Comparison of ENCODE assay signal across 13 mouse cellular contexts in genomic region chr11:41259915-41260619, GRCm38 (mm10).
A peak's percentile ranks its signal among the peaks of the same experiment; 100 is the strongest.
DNase-seq lines count a peak whose midpoint lies in the region; ATAC-seq and TF ChIP-seq lines count a peak whose summit lies in the region.
"Had no signal": no experiment of that assay in that cellular context is flagged by ENCODE, and none has a peak within 500 bp of the region (broad histone marks: within the 10 kb centered on the region; RNA-seq: fewer than 3 reads in every experiment).

No protein-coding gene starts in this region.

- no peak overlapping the region for H3K4me3 ChIP-seq in hindbrain, embryonic 15.5 days
- H3K4me3 ChIP-seq in hindbrain, embryonic 12.5 days, result no peak overlapping the region
- H3K4me3 ChIP-seq in midbrain, postnatal 0 days (ENCODE audit: low read depth, low read length), result no peak overlapping the region
- H3K4me3 ChIP-seq in midbrain, embryonic 10.5 days, result no peak overlapping the region
- H3K4me3 ChIP-seq: embryonic facial prominence, embryonic 10.5 days had no signal

- no peaks in the 10 kb centered on the region for H3K36me3 ChIP-seq in hindbrain, embryonic 15.5 days
- no peaks in the 10 kb centered on the region for H3K36me3 ChIP-seq in hindbrain, embryonic 12.5 days
- H3K36me3 ChIP-seq in midbrain, postnatal 0 days (ENCODE audit: insufficient read depth, low read length), result no peaks in the 10 kb centered on the region
- no peaks in the 10 kb centered on the region for H3K36me3 ChIP-seq in midbrain, embryonic 10.5 days
- H3K36me3 ChIP-seq: embryonic facial prominence, embryonic 10.5 days had no signal

- 70% methylated on average over 18 of the region's 18 CpGs for WGBS in hindbrain, embryonic 15.5 days
- 87% methylated on average over 18 of the region's 18 CpGs for WGBS in hindbrain, embryonic 12.5 days
- WGBS in midbrain, postnatal 0 days, result 83% methylated on average over 18 of the region's 18 CpGs
- 94% methylated on average over 18 of the region's 18 CpGs for WGBS in midbrain, embryonic 10.5 days

- no peaks in the 10 kb centered on the region for H3K9me3 ChIP-seq in hindbrain, embryonic 15.5 days
- no peaks in the 10 kb centered on the region for H3K9me3 ChIP-seq in hindbrain, embryonic 12.5 days (replicated peaks)
- H3K9me3 ChIP-seq in midbrain, postnatal 0 days (ENCODE audit: low read length), result no peaks in the 10 kb centered on the region
- no peaks in the 10 kb centered on the region for H3K9me3 ChIP-seq in midbrain, embryonic 10.5 days (replicated peaks)
- H3K9me3 ChIP-seq: embryonic facial prominence, embryonic 10.5 days had no signal

- no peaks in the 10 kb centered on the region for H3K27me3 ChIP-seq in hindbrain, embryonic 15.5 days
- H3K27me3 ChIP-seq in hindbrain, embryonic 12.5 days, result no peaks in the 10 kb centered on the region
- H3K27me3 ChIP-seq in midbrain, postnatal 0 days (ENCODE audit: insufficient read depth, low read length), result no peaks in the 10 kb centered on the region
- no peaks in the 10 kb centered on the region for H3K27me3 ChIP-seq in midbrain, embryonic 10.5 days (ENCODE audit: low read depth, poor library complexity, severe bottlenecking)

- ATAC-seq in hindbrain, embryonic 15.5 days (ENCODE audit: low FRiP score, low read depth), result no peak
- ATAC-seq in hindbrain, embryonic 12.5 days (ENCODE audit: low FRiP score), result no peak
- no peak for ATAC-seq in midbrain, postnatal 0 days (ENCODE audit: low FRiP score)
- ATAC-seq: CD4-positive, CD25-positive, alpha-beta regulatory T cell, adult 4 months; intestine, postnatal 0 days had no signal

- H3K4me1 ChIP-seq in hindbrain, embryonic 15.5 days (replicated peaks), result no peaks in the 10 kb centered on the region
- no peaks in the 10 kb centered on the region for H3K4me1 ChIP-seq in hindbrain, embryonic 12.5 days
- H3K4me1 ChIP-seq in midbrain, postnatal 0 days (ENCODE audit: insufficient read depth, low read length), result no peaks in the 10 kb centered on the region
- no peaks in the 10 kb centered on the region for H3K4me1 ChIP-seq in midbrain, embryonic 10.5 days
- H3K4me1 ChIP-seq: embryonic facial prominence, embryonic 10.5 days had no signal

- TF ChIP-seq CTCF in midbrain, postnatal 0 days (IDR thresholded peaks at IDR 0.05), result no peak

- H3K27ac ChIP-seq in hindbrain, embryonic 15.5 days (replicated peaks), result no peak overlapping the region
- no peak overlapping the region for H3K27ac ChIP-seq in hindbrain, embryonic 12.5 days
- H3K27ac ChIP-seq in midbrain, postnatal 0 days (ENCODE audit: low read depth, low read length), result no peak overlapping the region
- H3K27ac ChIP-seq in midbrain, embryonic 10.5 days (replicated peaks), result no peak overlapping the region
- H3K27ac ChIP-seq: embryonic facial prominence, embryonic 10.5 days had no signal

- DNase-seq in midbrain, postnatal 0 days (ENCODE audit: low spot score), result peak; percentile 21
- no peak for DNase-seq in midbrain, embryonic 10.5 days (ENCODE audit: low spot score)
- DNase-seq in hindlimb bud, embryonic 11.5 days (ENCODE audit: extremely low spot score, low read depth, low spot score), result peak; percentile 31
- peak; percentile 1 for DNase-seq in mesoderm, embryonic 11.5 days (ENCODE audit: low read depth, low spot score)
- DNase-seq in retina, embryonic 14.5 days (ENCODE audit: low spot score), result no peak
- no peak for DNase-seq in kidney, adult 8-10 months
- DNase-seq: cerebellum, adult 9-10 months; lung, adult 18-20 months had no signal

- no peak overlapping the region for H3K9ac ChIP-seq in hindbrain, embryonic 15.5 days
- no peak overlapping the region for H3K9ac ChIP-seq in hindbrain, embryonic 12.5 days
- no peak overlapping the region for H3K9ac ChIP-seq in midbrain, postnatal 0 days (replicated peaks; ENCODE audit: low read length, poor library complexity, severe bottlenecking)

- H3K4me2 ChIP-seq in hindbrain, embryonic 15.5 days, result peak overlapping the region; percentile 36
- H3K4me2 ChIP-seq in hindbrain, embryonic 12.5 days (replicated peaks), result no peak overlapping the region
- H3K4me2 ChIP-seq in midbrain, postnatal 0 days (ENCODE audit: low read depth, low read length, poor library complexity, severe bottlenecking), result no peak overlapping the region

Comparison
In these comparisons a context has a peak if more than half of its experiments do, and no peak if none do; other contexts are left out.
1. DNase-seq: peak in midbrain, postnatal 0 days (single experiment), hindlimb bud, embryonic 11.5 days (single experiment) and mesoderm, embryonic 11.5 days (single experiment); none in midbrain, embryonic 10.5 days (single experiment), retina, embryonic 14.5 days (single experiment) and kidney, adult 8-10 months (0 of 2).